Mouse (Mus musculus): ENCODE measurements around the gene Fgf2. TPM values are rescaled to one million over a fixed set of nuclear protein-coding genes. Genes with fewer than 3 reads are reported as not detected.

Fgf2 gene
- total RNA-seq (2021), result 1 to 10 TPM; 3.2 to 6.6 TPM
- long read RNA-seq, experiment 1, result 0 reads
- long read RNA-seq, experiment 2, partial matches to known transcripts, result 0 of 1 reads
- long read RNA-seq, experiment 2, other reads (novel, unspliced or antisense), result 1 of 1 reads

- DNase-seq, result peak; percentile 62 to 67
- intact Hi-C loops (cut with DNase I), result no loop called here
Observed at GRCm38 (mm10) chr3:37348221-37349165, at the start of gene Fgf2. Gene Fgf2, plus strand, starts transcription at chr3:37348346.

GRCm38 (mm10) chr3:37299470-37299869 lies 48.7 kb upstream of the Fgf2 start:
- DNase-seq, result no peak
- intact Hi-C loops (cut with DNase I), result no loop called here

- peak; percentile 31 to 52 for DNase-seq
- intact Hi-C loops (cut with DNase I), result no loop called here
Observed at GRCm38 (mm10) chr3:37302685-37303084, 45.5 kb upstream of the Fgf2 start.

GRCm38 (mm10) chr3:37303392-37304139 lies 44.6 kb upstream of the Fgf2 start:
- intact Hi-C loops (cut with DNase I), result no loop called here
- no peak for DNase-seq

- intact Hi-C loops (cut with DNase I), result no loop called here
- DNase-seq, result no peak
Observed at GRCm38 (mm10) chr3:37311897-37312369, 36.2 kb upstream of the Fgf2 start.

- DNase-seq, result peak; percentile 97 to 99
- intact Hi-C loops (cut with DNase I), result no loop called here
Observed at GRCm38 (mm10) chr3:37312370-37312941, 35.7 kb upstream of the Fgf2 start, which contains the start of the genes Bbs12 and Cetn4. Gene Bbs12, plus strand, starts transcription at chr3:37312554. Gene Cetn4, minus strand, starts transcription at chr3:37312708.

- DNase-seq, result no peak
Observed at GRCm38 (mm10) chr3:37313371-37313770, 34.8 kb upstream of the Fgf2 start.

GRCm38 (mm10) chr3:37316233-37316632 lies 31.9 kb upstream of the Fgf2 start:
- intact Hi-C loops (cut with DNase I), result no loop called here
- no peak for DNase-seq

More at GRCm38 (mm10) chr3:37313371-37313770, 34.8 kb upstream of the Fgf2 start:
- intact Hi-C loops (cut with DNase I), result no loop called here

- intact Hi-C loops (cut with DNase I), result loop anchor here (2.0 kb wide), 1 partner anchor 92 kb away; no protein-coding TSS in a partner anchor
- peak in 1 of 2 experiments; percentile 25 for DNase-seq
Observed at GRCm38 (mm10) chr3:37324310-37324709, 23.8 kb upstream of the Fgf2 start.

GRCm38 (mm10) chr3:37325317-37326112 lies 22.6 kb upstream of the Fgf2 start:
- DNase-seq, result no peak
- intact Hi-C loops (cut with DNase I), result loop anchor here (2.0 kb wide), 1 partner anchor 91 kb away; no protein-coding TSS in a partner anchor

- intact Hi-C loops (cut with DNase I), result no loop called here
- DNase-seq, result no peak
Observed at GRCm38 (mm10) chr3:37326627-37327026, 21.5 kb upstream of the Fgf2 start.

GRCm38 (mm10) chr3:37328489-37328888 lies 19.7 kb upstream of the Fgf2 start:
- no peak for DNase-seq
- intact Hi-C loops (cut with DNase I), result no loop called here

- intact Hi-C loops (cut with DNase I), result no loop called here
- no peak for DNase-seq
Observed at GRCm38 (mm10) chr3:37329963-37330362, 18.2 kb upstream of the Fgf2 start.

- intact Hi-C loops (cut with DNase I), result no loop called here
Observed at GRCm38 (mm10) chr3:37331999-37332449, 16.1 kb upstream of the Fgf2 start.

GRCm38 (mm10) chr3:37334053-37334452 lies 14.1 kb upstream of the Fgf2 start:
- DNase-seq, result no peak
- intact Hi-C loops (cut with DNase I), result no loop called here

More at GRCm38 (mm10) chr3:37331999-37332449, 16.1 kb upstream of the Fgf2 start:
- DNase-seq, result no peak

- intact Hi-C loops (cut with DNase I), result loop anchor here (5.0 kb wide), 1 partner anchor 71 kb away; no protein-coding TSS in a partner anchor
Observed at GRCm38 (mm10) chr3:37341110-37341509, 7.0 kb upstream of the Fgf2 start.

GRCm38 (mm10) chr3:37342811-37343210 lies 5.3 kb upstream of the Fgf2 start:
- intact Hi-C loops (cut with DNase I), result loop anchor here (5.0 kb wide), 1 partner anchor 69 kb away; no protein-coding TSS in a partner anchor
- no peak for DNase-seq

More at GRCm38 (mm10) chr3:37341110-37341509, 7.0 kb upstream of the Fgf2 start:
- peak; percentile 31 to 49 for DNase-seq

GRCm38 (mm10) chr3:37347671-37348070 lies 475 bp upstream of the Fgf2 start:
- no peak for DNase-seq
- intact Hi-C loops (cut with DNase I), result no loop called here

- intact Hi-C loops (cut with DNase I), result no loop called here
- no peak for DNase-seq
Observed at GRCm38 (mm10) chr3:37349166-37349548, 1.0 kb downstream of the Fgf2 start.

All from heart, postnatal 14 days (tissue).